ENCODE assay signal across 11 mouse cellular contexts in genomic region chr11:33744429-33744828, GRCm38 (mm10).
DNase-seq lines count a peak whose midpoint lies in the region; ATAC-seq lines count a peak whose summit lies in the region.
"Had no signal": no experiment of that assay in that cellular context is flagged by ENCODE, and none has a peak within 500 bp of the region (broad histone marks: within the 10 kb centered on the region; RNA-seq: fewer than 3 reads in every experiment).

No protein-coding gene starts in this region.

- no peak overlapping the region for H3K9ac ChIP-seq in heart, embryonic 13.5 days
- no peak overlapping the region for H3K9ac ChIP-seq in lung, embryonic 16.5 days (ENCODE audit: low read length)

- peaks cover 3% of the 10 kb centered on the region; the same call in 1 of the 2 replicates for H3K27me3 ChIP-seq in heart, embryonic 13.5 days (replicated peaks)
- no peaks in the 10 kb centered on the region for H3K27me3 ChIP-seq in lung, embryonic 16.5 days (ENCODE audit: control insufficient read depth, insufficient read depth, low read depth, low read length)

- H3K4me1 ChIP-seq in heart, embryonic 13.5 days, result peaks cover 6% of the 10 kb centered on the region; the same call in 1 of the 2 replicates
- peaks cover 11% of the 10 kb centered on the region for H3K4me1 ChIP-seq in lung, embryonic 16.5 days (replicated peaks; ENCODE audit: control insufficient read depth, insufficient read depth, low read length)

- no peak for DNase-seq in heart, postnatal 25 days (ENCODE audit: low spot score)
- DNase-seq in urinary bladder, postnatal 14 days (ENCODE audit: low spot score), result peak; percentile 32
- no peak for DNase-seq in urinary bladder, postnatal 25 days (ENCODE audit: low spot score)
- no peak for DNase-seq in adrenal gland, adult 2 months
- no peak for DNase-seq in spleen, adult 12 weeks (ENCODE audit: low spot score)
- no peak for DNase-seq in testis, postnatal 10 days (ENCODE audit: low spot score)
- DNase-seq: right cerebral cortex, postnatal 4 days had no signal

- H3K4me2 ChIP-seq in heart, embryonic 13.5 days, result peak overlapping the region; percentile 6; the same call in 1 of the 2 replicates
- peak overlapping the region; percentile 19; the same call in 1 of the 2 replicates for H3K4me2 ChIP-seq in lung, embryonic 16.5 days (ENCODE audit: low read depth, low read length)

- ATAC-seq in heart, embryonic 13.5 days (ENCODE audit: extremely low read depth, insufficient number of reproducible peaks, low FRiP score, low TSS enrichment), result no peak
- peak; percentile 89 for ATAC-seq in lung, embryonic 16.5 days (ENCODE audit: low read depth)

- no peaks in the 10 kb centered on the region for H3K36me3 ChIP-seq in heart, embryonic 13.5 days
- H3K36me3 ChIP-seq in lung, embryonic 16.5 days (ENCODE audit: control insufficient read depth, insufficient read depth, low read length), result no peaks in the 10 kb centered on the region
- H3K36me3 ChIP-seq: G1E; heart, embryonic 10.5 days had no signal

- intact Hi-C loops in heart, postnatal 25 days (cut with DNase I), result no loop called here

- H3K4me3 ChIP-seq in heart, embryonic 13.5 days, result no peak overlapping the region
- no peak overlapping the region for H3K4me3 ChIP-seq in lung, embryonic 16.5 days (ENCODE audit: low read length)
- H3K4me3 ChIP-seq: heart, embryonic 10.5 days had no signal

- H3K9me3 ChIP-seq in heart, embryonic 13.5 days, result no peaks in the 10 kb centered on the region
- H3K9me3 ChIP-seq in lung, embryonic 16.5 days (ENCODE audit: control insufficient read depth, low read length), result no peaks in the 10 kb centered on the region
- H3K9me3 ChIP-seq: heart, embryonic 10.5 days had no signal

- no peak overlapping the region for H3K27ac ChIP-seq in heart, embryonic 13.5 days (replicated peaks)
- H3K27ac ChIP-seq in lung, embryonic 16.5 days (ENCODE audit: low read length), result no peak overlapping the region
- H3K27ac ChIP-seq: heart, embryonic 10.5 days had no signal

- WGBS in heart, embryonic 13.5 days, result 38% methylated on average over 7 of the region's 7 CpGs
- 8% methylated on average over 7 of the region's 7 CpGs for WGBS in lung, embryonic 16.5 days
